Mouse (Mus musculus) brain, adult 2 months (tissue): ENCODE measurements around the gene 2210016F16Rik.
"Not testable (repeated sequence)": the region's sequence is repeated elsewhere in the genome, so short reads cannot be mapped to it uniquely, and the experiment has no call there.

Source experiments
- DNase-seq: peaks from one replicate; pipeline ENCODE4 v3.0.0; 2011; ENCODE audit warnings: low read depth, low spot score

Gene 2210016F16Rik

GRCm38 (mm10) chr13:58384779-58385546 lies at the start of gene 2210016F16Rik:
TSS of gene 2210016F16Rik (minus strand) at chr13:58385225.
- DNase-seq: peak; percentile 67

GRCm38 (mm10) chr13:58423061-58423660 lies 38.1 kb upstream of the 2210016F16Rik start:
- DNase-seq: no peak

- no peak for DNase-seq
Observed at GRCm38 (mm10) chr13:58422242-58422641, 37.2 kb upstream of the 2210016F16Rik start.

GRCm38 (mm10) chr13:58421026-58421425 lies 36.0 kb upstream of the 2210016F16Rik start:
- DNase-seq: no peak

- no peak for DNase-seq
Observed at GRCm38 (mm10) chr13:58419266-58419665, 34.2 kb upstream of the 2210016F16Rik start.

GRCm38 (mm10) chr13:58418656-58419055 lies 33.6 kb upstream of the 2210016F16Rik start:
- no peak for DNase-seq

- DNase-seq: no peak
Observed at GRCm38 (mm10) chr13:58415838-58416237, 30.8 kb upstream of the 2210016F16Rik start.

- DNase-seq: no peak
Observed at GRCm38 (mm10) chr13:58415374-58415773, 30.3 kb upstream of the 2210016F16Rik start.

- no peak for DNase-seq
Observed at GRCm38 (mm10) chr13:58411073-58411472, 26.0 kb upstream of the 2210016F16Rik start.

GRCm38 (mm10) chr13:58403243-58403642 lies 18.2 kb upstream of the 2210016F16Rik start, which contains the start of gene Hnrnpk:
TSS of gene Hnrnpk (minus strand) at chr13:58403343.
- DNase-seq: not testable (repeated sequence)

GRCm38 (mm10) chr13:58402744-58403110 lies 17.7 kb upstream of the 2210016F16Rik start:
- no peak for DNase-seq

GRCm38 (mm10) chr13:58402003-58402743 lies 17.1 kb upstream of the 2210016F16Rik start, which contains the start of gene Rmi1:
TSS of gene Rmi1 (plus strand) at chr13:58402248.
- peak; percentile 99 for DNase-seq

- DNase-seq: peak; percentile 87
Observed at GRCm38 (mm10) chr13:58401135-58402002, 16.3 kb upstream of the 2210016F16Rik start.

- no peak for DNase-seq
Observed at GRCm38 (mm10) chr13:58400576-58400975, 15.6 kb upstream of the 2210016F16Rik start.

GRCm38 (mm10) chr13:58397651-58398050 lies 12.6 kb upstream of the 2210016F16Rik start:
- no peak for DNase-seq

- DNase-seq: not testable (repeated sequence)
Observed at GRCm38 (mm10) chr13:58394392-58394791, 9.4 kb upstream of the 2210016F16Rik start.

- DNase-seq: no peak
Observed at GRCm38 (mm10) chr13:58389324-58389951, 4.4 kb upstream of the 2210016F16Rik start.

GRCm38 (mm10) chr13:58388379-58388778 lies 3.4 kb upstream of the 2210016F16Rik start:
- no peak for DNase-seq

GRCm38 (mm10) chr13:58387948-58388347 lies 2.9 kb upstream of the 2210016F16Rik start:
- DNase-seq: peak; percentile 81

- no peak for DNase-seq
Observed at GRCm38 (mm10) chr13:58385547-58385920, 509 bp upstream of the 2210016F16Rik start.

GRCm38 (mm10) chr13:58384371-58384770 lies 654 bp downstream of the 2210016F16Rik start:
- no peak for DNase-seq
